Mouse (Mus musculus): Measurements from ENCODE around the gene A530016L24Rik.

The A530016L24Rik gene

DNA sequence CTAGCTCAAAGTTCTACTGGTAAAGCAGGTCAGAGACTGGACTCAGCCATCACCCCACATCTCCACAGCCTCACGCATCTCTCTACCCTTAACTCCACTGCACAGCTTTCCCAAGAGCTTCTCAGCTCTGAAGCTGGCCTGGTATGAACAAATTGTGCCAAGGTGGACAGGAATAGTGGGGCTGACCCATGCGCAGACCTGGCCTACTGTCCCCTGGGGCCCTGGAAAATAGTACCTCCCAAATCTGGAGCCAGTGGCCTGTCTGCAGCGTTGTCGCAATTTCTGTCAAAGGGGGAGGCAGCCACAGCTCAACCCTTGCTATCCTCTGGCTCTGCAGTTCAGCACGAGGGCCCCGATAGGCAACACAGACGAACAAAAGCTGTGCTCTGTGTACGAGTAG lies at the start of gene A530016L24Rik:
Gene A530016L24Rik (plus strand): TSS at position 315 of the 400 bp plus-strand sequence.
- DNase-seq (ENCODE audit: low spot score in 2 of 2) = no peak

GRCm38 (mm10) chr12:112439993-112440392 lies 49.3 kb upstream of the A530016L24Rik start:
- no peak for DNase-seq (ENCODE audit: low spot score in 2 of 2)

DNA sequence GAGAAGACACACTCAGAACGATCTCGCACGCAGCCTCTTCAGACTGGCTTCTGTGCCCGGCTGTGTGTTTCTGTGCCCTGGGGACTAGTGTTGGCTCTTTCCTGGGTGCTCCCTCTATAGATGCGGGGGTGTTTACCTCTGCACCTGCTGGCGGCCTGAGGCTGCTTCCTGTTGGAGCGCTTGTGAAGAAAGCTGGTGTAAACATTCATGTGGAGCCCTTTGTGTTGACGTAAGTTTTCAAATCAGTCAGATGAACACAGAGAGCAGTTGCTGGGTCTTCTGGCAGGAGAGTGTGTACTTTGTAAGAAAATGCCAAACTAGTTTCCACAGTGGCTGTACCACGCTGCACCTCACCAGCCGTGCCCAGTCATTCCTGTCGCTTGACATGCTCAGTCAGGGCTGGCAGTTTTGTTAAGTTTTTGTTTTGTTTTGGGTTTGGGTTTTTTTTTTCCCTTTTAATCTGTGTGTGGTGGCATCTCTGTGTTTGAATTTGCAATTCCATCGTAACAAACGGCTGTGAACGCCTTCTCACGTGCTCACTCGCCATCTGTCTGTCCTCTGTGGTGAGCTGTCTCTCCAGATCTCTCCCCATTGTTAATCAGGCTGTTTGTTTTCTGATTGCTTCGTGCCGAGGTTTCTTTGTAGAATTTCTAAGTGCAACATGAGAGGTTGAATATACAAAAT lies 40.0 kb upstream of the A530016L24Rik start:
- DNase-seq (ENCODE audit: low spot score in 2 of 2) = peak; percentile 22 to 33

- DNase-seq (ENCODE audit: low spot score in 2 of 2) = no peak
Observed at GRCm38 (mm10) chr12:112449828-112450180, 39.4 kb upstream of the A530016L24Rik start.

GRCm38 (mm10) chr12:112450883-112451282 lies 38.4 kb upstream of the A530016L24Rik start:
- peak; percentile 27 to 33 for DNase-seq (ENCODE audit: low spot score in 2 of 2)

GRCm38 (mm10) chr12:112451381-112451780 lies 37.9 kb upstream of the A530016L24Rik start:
- DNase-seq (ENCODE audit: low spot score in 2 of 2) = no peak

- no peak for DNase-seq (ENCODE audit: low spot score in 2 of 2)
Observed at GRCm38 (mm10) chr12:112451826-112452225, 37.4 kb upstream of the A530016L24Rik start.

DNA sequence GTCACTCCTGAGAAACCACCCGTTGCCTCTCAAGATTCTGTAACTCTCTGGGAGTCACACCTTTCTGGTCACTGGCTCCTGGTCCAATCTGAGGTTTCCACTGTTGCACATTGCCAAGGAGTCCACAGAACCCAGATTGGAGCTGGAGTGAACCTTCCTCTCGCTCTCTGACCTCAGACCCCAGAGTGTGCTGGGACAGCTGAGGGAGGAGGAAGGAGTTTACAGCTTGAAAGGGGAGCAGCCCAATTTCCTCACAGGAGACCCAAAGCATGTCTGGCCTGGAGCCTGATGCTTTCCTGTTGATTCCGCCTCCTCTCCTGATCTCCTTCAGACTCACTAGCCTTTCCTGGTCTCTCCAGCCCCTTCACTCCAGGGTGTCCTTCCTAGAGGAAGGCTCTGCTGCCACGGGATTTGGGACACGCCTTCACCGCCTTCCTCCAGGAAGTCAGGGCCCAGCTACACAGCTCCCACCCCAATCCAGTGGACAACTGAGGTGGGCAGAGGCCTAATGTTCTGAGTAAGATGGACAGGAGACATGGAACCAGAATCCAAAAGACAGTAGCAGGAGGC lies 33.0 kb upstream of the A530016L24Rik start:
- no peak for DNase-seq (ENCODE audit: low spot score in 2 of 2)

GRCm38 (mm10) chr12:112457839-112458238 lies 31.4 kb upstream of the A530016L24Rik start:
- peak; percentile 53 to 85 for DNase-seq (ENCODE audit: low spot score in 2 of 2)

- no peak for DNase-seq (ENCODE audit: low spot score in 2 of 2)
Observed at GRCm38 (mm10) chr12:112462423-112462822, 26.8 kb upstream of the A530016L24Rik start.

- no peak for DNase-seq (ENCODE audit: low spot score in 2 of 2)
Observed at GRCm38 (mm10) chr12:112463209-112463608, 26.0 kb upstream of the A530016L24Rik start.

DNA sequence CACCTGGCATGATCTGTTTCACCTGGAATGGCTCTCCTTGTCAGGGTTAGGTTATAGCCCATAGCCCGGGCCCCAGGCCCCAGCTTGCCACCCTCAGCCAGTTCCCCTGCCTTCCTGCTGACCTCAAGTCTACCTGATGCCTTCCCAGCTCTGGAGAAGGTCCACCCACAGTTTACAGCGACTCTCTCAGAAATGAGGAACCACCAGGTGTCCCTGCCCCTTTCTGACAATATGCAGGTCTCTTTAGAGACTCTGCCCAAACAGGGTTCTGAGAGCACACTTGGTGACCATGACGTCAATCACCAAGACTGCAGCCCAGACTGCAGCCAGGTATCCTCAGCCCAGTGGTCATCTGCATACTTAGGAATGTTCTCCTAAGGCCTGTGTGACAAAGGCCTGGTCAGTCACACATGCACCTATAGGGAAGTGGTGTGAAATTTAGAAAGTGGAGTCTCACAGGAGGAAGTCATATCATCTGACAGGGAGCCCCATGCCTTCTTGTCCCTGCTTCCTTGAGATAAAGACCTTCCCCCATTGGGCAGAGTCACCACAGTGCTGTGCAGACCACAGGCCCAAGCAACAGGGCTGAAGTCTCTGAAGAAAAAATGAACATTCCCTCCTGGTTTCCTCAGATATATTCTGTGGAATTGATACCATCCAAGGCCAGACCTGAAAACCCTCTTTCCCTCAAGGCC lies 25.4 kb upstream of the A530016L24Rik start:
- no peak for DNase-seq (ENCODE audit: low spot score in 2 of 2)

- no peak for DNase-seq (ENCODE audit: low spot score in 2 of 2)
Observed at GRCm38 (mm10) chr12:112464516-112464915, 24.7 kb upstream of the A530016L24Rik start.

GRCm38 (mm10) chr12:112465928-112466327 lies 23.3 kb upstream of the A530016L24Rik start:
- DNase-seq (ENCODE audit: low spot score in 2 of 2) = no peak

DNA sequence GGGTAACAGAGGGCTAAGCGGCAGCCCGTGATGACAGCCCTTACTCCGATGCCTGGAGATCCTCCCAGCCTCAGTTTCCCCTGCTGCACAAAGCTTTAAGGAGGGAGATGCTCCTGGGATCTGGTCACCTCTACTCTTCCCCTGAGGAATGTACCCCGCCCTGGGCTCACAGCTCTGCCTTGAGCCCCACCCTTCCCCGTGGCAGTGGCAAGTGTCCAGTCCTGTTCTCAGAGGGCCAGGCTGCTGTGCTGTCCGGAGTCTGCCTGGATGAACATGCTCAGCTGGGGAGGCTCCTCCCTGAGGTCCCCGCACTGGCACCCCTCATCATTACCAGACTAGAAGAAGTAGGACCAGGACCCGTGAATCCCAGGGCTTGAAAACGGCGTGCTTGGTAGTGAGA lies 21.9 kb upstream of the A530016L24Rik start:
- DNase-seq (ENCODE audit: low spot score in 2 of 2) = no peak

DNA sequence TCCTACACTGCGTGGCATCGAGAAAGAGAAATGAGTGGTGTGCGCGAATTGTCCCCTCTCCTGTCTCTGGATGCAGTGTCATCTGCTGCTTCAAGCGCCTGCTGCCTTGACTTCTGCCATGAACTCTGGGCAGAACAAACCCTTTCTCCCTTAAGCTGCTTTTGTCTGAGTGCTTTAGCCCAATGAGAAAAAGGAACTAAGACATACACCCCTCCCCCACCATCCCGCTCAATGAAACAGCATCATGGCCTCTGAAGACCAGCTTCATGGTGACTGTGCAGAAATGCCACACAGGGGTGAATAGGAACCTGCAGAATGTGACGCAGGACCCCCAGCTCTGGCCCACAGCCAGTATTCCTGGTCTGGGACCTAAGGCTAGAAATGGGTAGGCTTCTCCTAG lies 19.9 kb upstream of the A530016L24Rik start:
- DNase-seq (ENCODE audit: low spot score in 2 of 2) = no peak

GRCm38 (mm10) chr12:112470216-112470615 lies 19.0 kb upstream of the A530016L24Rik start:
- no peak for DNase-seq (ENCODE audit: low spot score in 2 of 2)

DNA sequence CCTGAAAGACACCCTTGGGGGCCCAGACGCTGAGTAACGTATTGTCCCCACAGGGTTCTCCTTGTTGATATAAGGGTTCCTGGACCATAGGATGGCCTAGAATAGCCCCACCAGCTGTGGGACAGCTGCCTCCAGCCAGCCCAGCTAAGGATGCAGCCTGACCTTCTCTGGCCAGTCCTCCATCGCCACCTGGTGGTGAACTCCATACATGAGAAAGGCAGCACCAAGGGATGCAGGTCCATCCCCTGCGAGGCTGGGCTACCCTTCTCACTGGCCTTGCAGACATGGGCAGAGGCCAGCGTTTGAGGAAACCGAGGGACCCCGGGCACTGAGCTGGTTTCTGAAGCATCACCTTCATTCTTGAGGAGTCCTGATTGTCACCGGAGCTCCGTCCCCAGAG lies 15.5 kb upstream of the A530016L24Rik start:
- DNase-seq (ENCODE audit: low spot score in 2 of 2) = peak; percentile 81 to 87

- no peak for DNase-seq (ENCODE audit: low spot score in 2 of 2)
Observed at GRCm38 (mm10) chr12:112489535-112489934, 287 bp downstream of the A530016L24Rik start.

DNA sequence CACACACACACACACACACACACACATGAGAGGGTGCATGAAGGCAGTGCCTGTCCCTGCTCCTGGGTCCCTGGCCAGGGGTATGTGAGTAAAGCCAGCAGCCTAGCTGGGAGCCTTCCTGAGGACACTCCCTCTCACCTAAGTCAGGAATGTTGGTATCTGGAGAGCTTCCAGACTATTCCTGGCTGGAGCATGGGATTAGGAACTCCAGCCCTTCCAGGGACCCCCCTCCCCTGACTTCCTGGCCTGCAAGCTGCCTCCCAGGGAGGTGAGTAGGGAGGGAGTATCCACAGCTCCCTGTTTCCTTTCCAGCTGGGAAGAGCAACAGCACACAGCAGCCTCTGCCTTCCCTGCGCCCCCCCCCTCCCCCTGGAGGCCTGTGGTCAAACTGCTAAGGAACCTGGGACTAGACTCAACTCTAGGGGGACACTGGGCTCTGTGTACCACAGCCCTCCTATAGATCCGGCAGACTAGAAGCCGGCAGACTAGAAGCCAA lies 1.2 kb downstream of the A530016L24Rik start:
- no peak for DNase-seq (ENCODE audit: low spot score in 2 of 2)

- no peak for DNase-seq (ENCODE audit: low spot score in 2 of 2)
Observed at GRCm38 (mm10) chr12:112496136-112496535, 6.9 kb downstream of the A530016L24Rik start.

DNA sequence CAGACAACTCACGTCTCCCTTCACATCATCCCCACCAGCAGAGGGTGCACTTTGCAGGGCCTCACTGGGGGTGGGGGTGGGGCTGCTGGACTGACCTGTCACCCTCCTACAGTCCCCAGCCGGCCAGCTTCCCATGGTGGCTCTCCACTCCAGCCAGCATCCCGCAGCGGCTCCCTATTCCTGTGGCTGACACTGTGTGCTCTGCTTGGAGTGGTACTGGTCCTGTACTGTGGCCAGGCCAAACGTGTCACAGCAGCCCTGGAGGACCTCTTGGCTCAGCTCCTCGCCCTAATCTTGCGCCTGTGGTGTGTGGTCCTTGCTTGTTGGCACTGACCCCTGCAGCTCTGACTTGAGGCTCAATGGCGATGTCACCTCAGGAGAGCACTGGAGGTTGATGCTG lies 8.5 kb downstream of the A530016L24Rik start:
- no peak for DNase-seq (ENCODE audit: low spot score in 2 of 2)

- peak in 1 of 2 experiments; percentile 38 for DNase-seq (ENCODE audit: low spot score in 2 of 2)
Observed at GRCm38 (mm10) chr12:112498683-112499082, 9.4 kb downstream of the A530016L24Rik start.
